Mouse (Mus musculus) E14TG2a.4 (cell line): ENCODE data around the gene Lgi1.

Experiments used
- CTCF ChIP-seq: conservative IDR thresholded peaks from 2 replicates; pipeline ENCODE4 v1.5.1; 2014; ENCODE audit warnings: low read length
- NANOG ChIP-seq: IDR thresholded peaks from 2 replicates; pipeline ENCODE4 v1.6.1; 2014; ENCODE audit warnings: borderline replicate concordance, low read length, mixed read lengths
- POU5F1 ChIP-seq: IDR thresholded peaks from 2 replicates; pipeline ENCODE4 v1.6.1; 2014; ENCODE audit warnings: low read length, borderline replicate concordance

DNA sequence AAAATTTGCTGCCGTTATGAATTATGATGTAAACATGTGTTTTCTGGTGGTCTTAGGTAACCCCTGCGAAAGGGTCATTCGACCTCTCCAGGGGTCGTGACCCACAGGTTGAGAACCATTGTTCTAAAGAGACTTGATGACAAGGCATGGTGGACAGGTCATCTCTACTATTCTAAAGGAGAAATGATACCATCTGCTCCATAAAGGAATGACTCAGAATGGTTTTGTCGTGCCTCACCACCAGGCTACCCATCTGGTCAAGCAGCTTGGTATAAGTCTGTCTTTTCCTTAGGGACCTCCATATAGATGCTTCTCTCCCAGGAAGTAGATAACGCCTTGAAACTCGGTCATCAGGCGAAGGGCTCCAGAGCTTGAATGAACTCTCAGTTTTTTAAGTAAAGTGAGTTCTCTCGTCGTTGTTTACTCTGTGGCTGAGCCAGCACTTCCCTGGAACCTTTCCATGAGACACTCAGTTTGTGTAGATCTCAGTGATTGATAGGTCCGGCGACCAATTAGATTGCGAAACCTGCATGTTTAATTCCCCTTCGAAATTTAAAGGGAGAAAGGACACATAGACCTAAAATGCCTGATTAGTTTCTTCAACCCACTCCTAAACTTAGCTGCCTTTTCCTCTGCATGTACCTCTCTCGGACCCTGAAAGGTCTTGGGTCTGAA, 10.5 kb downstream of the Lgi1 start:
- TF ChIP-seq CTCF (no peak), POU5F1 (no peak), NANOG (no peak)
